Mouse (Mus musculus): ENCODE data around the gene Ptprd. TPM values are rescaled to one million over a fixed set of nuclear protein-coding genes. Genes with fewer than 3 reads are reported as not detected.
A peak's percentile ranks its signal among the peaks of the same experiment; 100 is the strongest.

Ptprd gene
- total RNA-seq, 2 experiments from 2014 or later, result 20.3 to 21.1 TPM

DNA sequence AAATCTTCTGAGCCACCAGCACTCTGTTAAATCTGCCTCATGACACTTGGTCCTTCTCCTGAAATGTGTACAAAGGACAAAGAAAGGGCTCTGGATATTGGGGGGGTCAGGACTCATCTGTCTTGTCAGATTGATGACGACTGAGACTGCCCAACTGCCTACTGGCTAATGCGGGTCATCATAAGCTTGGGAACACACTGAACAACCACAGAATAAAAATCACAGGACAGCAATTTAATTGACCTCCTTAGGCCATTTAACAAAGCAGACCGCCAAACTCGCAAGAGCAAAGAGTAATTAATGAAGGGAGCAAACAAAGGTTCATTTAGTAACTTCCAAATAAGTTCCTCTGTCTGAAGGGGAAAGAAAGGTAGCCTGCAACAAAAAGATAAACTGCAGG lies 2215.9 kb downstream of the Ptprd start:
- intact Hi-C loops (cut with DNase I), result no loop called here
- no peak for DNase-seq

DNA sequence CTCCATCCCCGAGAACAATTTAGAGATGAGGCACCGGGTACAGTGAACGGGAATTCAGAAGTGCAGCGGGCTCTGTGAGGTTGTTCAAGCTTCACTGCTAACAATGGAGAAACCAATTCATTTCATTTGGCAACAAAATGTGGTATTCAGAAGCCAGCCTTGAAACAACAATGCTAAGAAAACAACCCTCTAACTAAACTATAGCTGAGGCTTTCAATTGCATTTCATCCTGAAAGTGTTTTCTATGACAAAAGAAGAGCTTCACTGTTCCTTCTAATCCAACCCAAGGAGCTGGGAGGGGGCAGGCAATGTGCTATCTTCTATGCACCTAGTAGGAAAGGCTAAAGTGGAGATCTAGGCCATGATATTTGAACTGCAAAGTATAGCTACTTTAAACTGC lies 2217.2 kb downstream of the Ptprd start:
- DNase-seq, result no peak
- intact Hi-C loops (cut with DNase I), result no loop called here

DNA sequence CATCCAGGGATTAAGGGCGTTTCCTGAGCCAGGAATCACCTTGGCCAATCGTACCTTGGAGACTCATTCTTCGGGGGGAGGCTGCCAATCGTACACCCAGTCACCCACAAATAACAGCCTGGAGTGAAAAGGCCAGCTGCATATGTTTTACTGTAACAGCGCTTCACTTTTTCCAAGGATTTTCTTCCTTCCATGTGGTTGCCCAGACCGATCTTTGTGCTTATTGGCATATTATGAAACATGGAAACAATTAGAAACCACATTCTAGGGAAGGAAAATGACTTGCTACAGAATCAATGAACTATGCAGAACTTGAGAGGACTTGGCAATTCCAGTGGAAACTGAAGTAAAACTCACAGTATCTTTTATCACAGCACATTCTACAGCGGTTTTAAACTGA lies 2218.7 kb downstream of the Ptprd start:
- no peak for DNase-seq
- intact Hi-C loops (cut with DNase I), result no loop called here

GRCm38 (mm10) chr4:75991621-75992245 lies 2220.0 kb downstream of the Ptprd start:
- no peak for DNase-seq
- intact Hi-C loops (cut with DNase I), result no loop called here

DNA sequence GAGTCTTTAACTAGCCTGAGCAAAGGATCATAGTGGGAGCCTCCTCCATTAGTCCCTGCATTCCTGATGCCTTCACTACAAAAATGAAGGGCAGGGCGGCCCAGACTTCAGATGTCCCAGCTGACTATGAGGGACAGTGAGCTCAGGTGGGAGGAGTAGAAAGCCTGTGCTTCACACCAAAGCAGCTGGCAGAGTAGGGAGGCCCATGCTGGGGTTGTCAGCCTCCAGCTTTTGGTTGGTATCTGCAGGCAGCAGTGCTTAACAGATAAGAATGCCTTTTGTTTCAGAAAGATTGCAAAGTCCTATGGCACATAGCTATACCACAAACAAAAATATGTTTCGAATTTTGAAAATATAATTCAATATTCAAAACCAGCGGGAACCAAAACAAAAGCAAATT lies 2237.0 kb downstream of the Ptprd start:
- intact Hi-C loops (cut with DNase I), result no loop called here
- DNase-seq, result no peak

- intact Hi-C loops (cut with DNase I), result no loop called here
- no peak for DNase-seq
These were observed 2238.4 kb downstream of the Ptprd start for GRCm38 (mm10) chr4:75973322-75973721.

DNA sequence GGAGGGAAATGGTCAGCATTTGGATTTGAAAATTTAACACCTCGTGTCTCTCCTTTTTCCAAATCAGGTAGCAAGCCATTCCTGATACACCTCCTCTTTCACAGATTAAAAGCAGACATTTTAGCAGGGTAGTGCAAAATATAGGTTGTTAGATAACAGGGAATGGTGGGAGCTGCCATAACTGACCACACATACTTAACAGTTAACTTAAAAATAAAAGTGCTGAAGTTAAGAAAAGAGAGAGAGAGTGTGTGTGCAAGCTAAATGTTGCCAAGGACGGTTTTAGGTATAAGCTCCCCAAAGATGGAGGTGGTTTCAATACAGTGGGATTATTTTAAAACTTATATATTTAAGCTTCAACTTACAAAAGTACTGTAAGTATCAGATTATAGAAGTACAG lies 2241.8 kb downstream of the Ptprd start:
- DNase-seq, result no peak
- intact Hi-C loops (cut with DNase I), result no loop called here

DNA sequence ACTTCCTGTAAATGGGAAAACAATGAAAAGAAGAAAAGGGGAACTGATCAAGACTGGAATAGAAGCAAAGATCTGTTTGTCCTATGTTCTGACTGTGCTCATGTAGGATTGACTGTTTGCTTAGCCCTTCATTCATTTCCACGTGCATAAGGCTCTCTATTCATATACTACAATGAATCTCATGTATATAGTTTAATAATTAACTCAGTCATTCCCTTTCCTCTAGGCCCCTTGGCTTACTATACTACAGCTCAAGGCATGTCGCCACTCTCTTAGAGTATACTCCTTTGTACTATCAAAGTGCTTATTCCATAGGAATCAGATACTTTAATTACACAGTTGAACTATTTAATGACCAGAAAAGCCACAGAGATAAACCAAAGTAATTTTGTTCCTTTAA lies 2243.1 kb downstream of the Ptprd start:
- no peak for DNase-seq
- intact Hi-C loops (cut with DNase I), result no loop called here

- DNase-seq, result no peak
- intact Hi-C loops (cut with DNase I), result no loop called here
These were observed 2246.0 kb downstream of the Ptprd start for GRCm38 (mm10) chr4:75965810-75966209.

- DNase-seq, result no peak
These were observed 2248.8 kb downstream of the Ptprd start for GRCm38 (mm10) chr4:75962916-75963315.

DNA sequence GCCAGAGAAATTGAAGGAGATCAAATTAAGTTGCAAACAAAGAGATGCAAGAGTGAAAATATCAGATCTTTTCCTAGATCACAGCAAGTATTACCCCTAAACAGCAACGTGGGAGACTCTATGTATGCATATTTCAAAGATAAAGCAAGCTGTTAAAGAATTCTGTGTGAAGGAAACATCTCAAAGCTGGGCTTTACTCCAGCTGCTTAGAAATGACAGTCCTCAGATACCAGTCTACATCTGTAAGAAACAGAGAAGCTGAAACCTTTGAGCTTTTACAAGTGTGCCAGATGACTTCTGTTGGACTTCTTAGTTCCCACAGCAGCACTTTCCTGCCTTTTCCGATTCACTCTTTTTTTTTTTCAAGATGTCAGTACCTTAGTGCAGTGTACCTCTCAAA lies 2249.9 kb downstream of the Ptprd start:
- intact Hi-C loops (cut with DNase I), result no loop called here
- no peak for DNase-seq

More at GRCm38 (mm10) chr4:75962916-75963315, 2248.8 kb downstream of the Ptprd start:
- intact Hi-C loops (cut with DNase I), result no loop called here

DNA sequence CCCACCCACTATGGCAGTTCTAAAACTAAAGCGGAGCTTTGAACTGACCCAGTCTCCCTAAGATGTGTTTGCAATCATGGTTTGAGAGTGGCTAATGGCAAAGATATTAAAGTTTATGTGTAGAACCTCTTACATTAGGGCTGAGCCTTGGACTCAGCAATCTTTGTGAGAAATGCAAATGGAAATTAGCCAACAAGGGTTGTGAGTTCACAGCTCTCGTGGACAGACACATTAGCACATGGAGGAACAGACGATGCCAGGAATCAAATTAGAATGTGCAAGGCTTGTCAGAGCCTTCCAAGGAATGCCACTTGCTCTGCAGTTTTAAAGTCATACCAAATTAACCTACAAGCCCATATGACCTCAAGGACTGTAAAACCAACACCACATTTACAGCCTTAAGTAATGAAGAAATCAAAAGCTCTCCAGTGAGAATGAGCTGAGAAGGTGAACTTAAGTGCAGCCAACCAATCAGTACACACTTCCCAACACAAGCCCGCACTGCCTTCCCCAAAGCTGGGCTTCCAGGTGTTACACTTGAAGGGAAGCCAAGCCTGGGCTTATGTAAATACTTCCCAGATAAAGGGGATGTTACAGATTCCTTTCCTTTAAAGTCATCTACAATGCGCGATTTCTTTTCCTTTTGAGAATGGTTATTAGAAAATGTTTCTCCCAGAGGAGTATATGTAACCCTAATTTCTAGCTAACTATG lies 2258.3 kb downstream of the Ptprd start:
- DNase-seq, result peak; percentile 16 to 36
- intact Hi-C loops (cut with DNase I), result no loop called here

DNA sequence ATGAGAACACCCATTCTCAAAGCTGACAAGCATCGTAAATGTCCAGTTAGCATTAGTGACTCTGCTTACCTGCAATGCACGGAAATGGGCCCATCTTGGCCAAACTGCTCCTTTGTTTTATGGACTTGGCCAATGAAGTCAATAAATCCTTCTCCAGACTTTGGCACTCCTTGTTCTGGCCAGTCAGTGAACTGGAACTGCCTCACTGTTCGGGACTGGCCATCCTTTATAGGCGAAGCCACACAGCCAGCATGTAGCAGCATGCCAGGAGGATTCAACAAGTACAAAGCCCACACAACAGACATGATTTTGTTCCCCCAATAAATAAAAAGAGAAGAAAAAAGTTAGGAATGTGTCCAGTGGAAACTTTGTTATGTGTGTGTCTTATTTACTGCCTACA lies 2261.2 kb downstream of the Ptprd start:
- intact Hi-C loops (cut with DNase I), result no loop called here
- DNase-seq, result no peak

DNA sequence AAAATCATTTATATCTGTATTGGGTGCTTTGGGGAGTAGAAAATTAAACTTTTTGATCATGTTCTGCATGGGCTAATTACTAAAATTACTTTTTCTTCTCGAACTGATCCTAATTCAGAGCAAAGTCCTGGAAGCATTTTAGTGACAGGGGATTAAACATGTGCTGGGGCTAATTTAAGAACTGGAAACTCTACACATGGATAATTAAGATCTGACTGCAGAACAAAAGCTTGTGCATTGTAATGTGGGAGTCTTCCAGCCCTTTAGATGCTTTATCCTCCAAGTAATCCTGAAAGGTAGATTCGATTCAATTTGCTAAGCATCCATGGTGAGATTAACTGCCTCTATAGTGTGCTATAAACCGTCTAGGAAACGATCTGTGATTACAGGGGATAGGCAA lies 2316.9 kb downstream of the Ptprd start:
- no peak for DNase-seq
- intact Hi-C loops (cut with DNase I), result no loop called here

Small RNA genes within 50 kb of the gene (microRNA-seq; reads per million reads assigned to microRNA genes)
- gene Gm23159, result 0 reads per million in 2 experiments
